Mouse (Mus musculus) midbrain, embryonic 15.5 days (tissue): Measurements from ENCODE around the gene Apoa2. TPM values are rescaled to one million over a fixed set of nuclear protein-coding genes. Genes with fewer than 3 reads are reported as not detected.

Source experiments
- ATAC-seq: fragments of 200-750 bp; cut with Nextera tagmentation; replicated peaks from 2 replicates; pipeline ENCODE4 v1.8.0; 2017; ENCODE audit warnings: moderate TSS enrichment
- H3K27ac ChIP-seq: fragments of 300-500 bp; sonication (generic); 2 replicates; pipeline ENCODE4 v1.5.1; 2015; ENCODE audit warnings: mild to moderate bottlenecking, inconsistent platforms
- H3K27me3 ChIP-seq: fragments of 300-500 bp; sonication (generic); replicated peaks from 2 replicates; pipeline ENCODE4 v1.6.1; 2015; ENCODE audit warnings: inconsistent platforms
- H3K36me3 ChIP-seq: fragments of 300-500 bp; sonication (generic); replicated peaks from 2 replicates; pipeline ENCODE4 v1.6.1; 2015; ENCODE audit warnings: inconsistent platforms
- H3K4me1 ChIP-seq: fragments of 300-500 bp; sonication (generic); 2 replicates; pipeline ENCODE4 v1.6.1; 2015; ENCODE audit warnings: inconsistent platforms
- H3K4me2 ChIP-seq: fragments of 300-500 bp; sonication (generic); 2 replicates; pipeline ENCODE4 v1.6.1; 2015; ENCODE audit warnings: inconsistent platforms, mild to moderate bottlenecking, moderate library complexity
- H3K4me3 ChIP-seq: fragments of 300-500 bp; sonication (generic); 2 replicates; pipeline ENCODE4 v1.5.1; 2015; ENCODE audit warnings: mild to moderate bottlenecking, inconsistent platforms
- H3K9ac ChIP-seq: fragments of 300-500 bp; sonication (generic); 2 replicates; pipeline ENCODE4 v1.6.1; 2015; ENCODE audit warnings: mild to moderate bottlenecking, inconsistent platforms
- H3K9me3 ChIP-seq: fragments of 300-500 bp; sonication (generic); 2 replicates; pipeline ENCODE4 v1.6.1; 2016; ENCODE audit warnings: inconsistent platforms
- WGBS: fragments of 180-500 bp; shearing (Covaris S2); methylation state at CpG from one replicate; pipeline ENCODE4 v1.1.7; 2015; ENCODE audit warnings: mixed read lengths; 5-methylcytosine and 5-hydroxymethylcytosine counted together
- polyA plus RNA-seq: library from polyadenylated mRNA; unstranded; fragments of >200 nt; fragmentation: Nextera tagmentation; extraction: Ambion mirVana; gene quantifications from 2 replicates; pipeline ENCODE4 v1.2.1, GENCODE M21; 2015

Gene Apoa2
- polyA plus RNA-seq, 1 experiment from 2014 or later: 3.4 TPM

DNA sequence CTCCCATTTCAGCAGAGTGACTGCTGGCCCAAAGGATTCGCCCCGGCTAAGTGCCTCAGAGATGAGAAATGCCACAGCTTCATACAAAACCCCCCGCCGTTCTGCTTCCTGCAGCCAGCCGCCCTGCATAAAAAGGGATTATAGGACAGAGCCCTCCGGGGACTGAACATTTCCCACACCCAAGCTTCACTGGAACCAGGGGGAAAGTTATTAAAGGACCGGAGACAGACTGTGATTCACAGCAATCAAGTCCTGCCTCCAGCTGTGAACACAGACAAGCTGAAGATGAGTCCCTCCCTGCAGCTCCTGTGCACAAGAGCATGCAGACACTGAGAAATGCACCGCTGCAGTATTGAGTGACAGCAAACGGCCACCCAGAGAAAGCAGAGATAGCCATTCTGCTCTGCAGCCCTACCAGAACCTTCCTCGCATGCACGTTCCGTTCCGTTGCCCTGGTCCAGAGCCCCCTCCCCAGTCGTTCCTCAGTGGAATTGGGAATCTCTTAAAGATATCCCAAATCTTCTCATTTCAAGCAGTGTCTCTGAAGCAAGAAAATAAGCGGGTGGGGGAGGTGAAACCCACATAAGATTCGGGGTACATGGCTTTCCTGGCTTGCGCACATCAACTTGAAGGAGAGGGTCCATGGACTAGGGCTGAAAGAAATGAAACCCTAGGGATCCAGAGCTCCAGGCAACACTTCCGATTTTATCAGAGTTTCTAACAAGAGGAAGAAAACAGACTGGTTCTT is 31.6 kb upstream of the Apoa2 start:
- H3K36me3 ChIP-seq: no peaks in the 10 kb centered on the region
- peaks cover 10% of the 10 kb centered on the region for H3K27me3 ChIP-seq
- H3K4me1 ChIP-seq: peaks cover 52% of the 10 kb centered on the region
- H3K27ac ChIP-seq: peak overlapping the region; percentile 55
- H3K9me3 ChIP-seq: no peaks in the 10 kb centered on the region
- H3K4me3 ChIP-seq: peak overlapping the region; percentile 29
- peak overlapping the region; percentile 86 for H3K4me2 ChIP-seq
- WGBS: 2% methylated on average over 18 of the region's 18 CpGs
- peak overlapping the region; percentile 25 for H3K9ac ChIP-seq
- ATAC-seq: peak; percentile 65

GRCm38 (mm10) chr1:171193911-171194830 is 30.7 kb upstream of the Apoa2 start:
- H3K36me3 ChIP-seq: no peaks in the 10 kb centered on the region
- H3K9me3 ChIP-seq: no peaks in the 10 kb centered on the region
- peak overlapping the region; percentile 25; the same call in 1 of the 2 replicates for H3K9ac ChIP-seq
- ATAC-seq: 0 out of 2 replicates have a peak, but pooled peaks have one; percentile 5
- H3K4me3 ChIP-seq: peak overlapping the region; percentile 29; the same call in 1 of the 2 replicates
- peaks cover 43% of the 10 kb centered on the region for H3K4me1 ChIP-seq
- peaks cover 10% of the 10 kb centered on the region for H3K27me3 ChIP-seq
- WGBS: 21% methylated on average over 11 of the region's 11 CpGs
- peak overlapping the region; percentile 86 for H3K4me2 ChIP-seq
- 0 out of 2 replicates have a peak overlapping the region, but pooled peaks have one; percentile 55 for H3K27ac ChIP-seq

DNA sequence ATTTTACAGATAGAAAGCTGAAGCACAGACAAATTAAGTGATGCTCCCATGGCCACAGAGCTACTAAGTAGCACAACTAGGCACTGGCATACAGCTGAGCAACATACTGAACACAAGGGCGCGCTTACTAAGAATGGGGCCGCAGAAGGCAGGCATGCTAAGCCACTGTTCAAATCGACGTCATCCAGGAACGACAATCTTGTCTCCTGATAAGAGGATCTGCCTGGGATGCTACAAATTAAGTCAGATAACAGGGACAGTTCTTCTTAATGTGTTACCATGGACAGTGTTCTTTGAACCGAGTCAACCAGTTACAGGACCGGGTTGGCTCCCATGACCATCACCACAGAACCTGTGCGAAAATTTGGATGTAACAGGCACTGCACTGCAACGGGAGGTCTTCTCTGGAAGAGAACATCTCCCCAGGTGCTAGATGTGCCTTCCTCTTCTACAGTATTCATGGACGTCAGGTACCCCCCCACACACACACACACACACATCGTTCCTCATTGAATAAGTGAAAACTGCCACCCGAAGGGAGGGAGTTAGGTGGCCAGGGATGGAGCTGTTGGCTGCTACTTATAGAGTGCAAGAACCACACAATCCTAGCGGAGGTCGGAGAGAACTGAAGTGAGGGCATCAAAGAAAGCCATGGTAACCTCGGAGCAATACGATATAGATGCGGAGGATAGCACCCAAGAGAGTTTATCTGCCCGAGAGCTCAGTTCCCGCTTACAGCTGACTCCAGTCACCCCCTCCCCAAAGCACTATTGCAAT is 29.6 kb upstream of the Apoa2 start:
- H3K9ac ChIP-seq: peak overlapping the region; percentile 36
- H3K4me2 ChIP-seq: peak overlapping the region; percentile 86
- H3K4me1 ChIP-seq: peaks cover 36% of the 10 kb centered on the region
- H3K4me3 ChIP-seq: peak overlapping the region; percentile 49
- ATAC-seq: peak; percentile 32
- no peaks in the 10 kb centered on the region for H3K36me3 ChIP-seq
- whole genome bisulfite sequencing: 4% methylated on average over 20 of the region's 20 CpGs
- no peaks in the 10 kb centered on the region for H3K9me3 ChIP-seq
- H3K27ac ChIP-seq: no peak overlapping the region
- H3K27me3 ChIP-seq: peaks cover 10% of the 10 kb centered on the region

DNA sequence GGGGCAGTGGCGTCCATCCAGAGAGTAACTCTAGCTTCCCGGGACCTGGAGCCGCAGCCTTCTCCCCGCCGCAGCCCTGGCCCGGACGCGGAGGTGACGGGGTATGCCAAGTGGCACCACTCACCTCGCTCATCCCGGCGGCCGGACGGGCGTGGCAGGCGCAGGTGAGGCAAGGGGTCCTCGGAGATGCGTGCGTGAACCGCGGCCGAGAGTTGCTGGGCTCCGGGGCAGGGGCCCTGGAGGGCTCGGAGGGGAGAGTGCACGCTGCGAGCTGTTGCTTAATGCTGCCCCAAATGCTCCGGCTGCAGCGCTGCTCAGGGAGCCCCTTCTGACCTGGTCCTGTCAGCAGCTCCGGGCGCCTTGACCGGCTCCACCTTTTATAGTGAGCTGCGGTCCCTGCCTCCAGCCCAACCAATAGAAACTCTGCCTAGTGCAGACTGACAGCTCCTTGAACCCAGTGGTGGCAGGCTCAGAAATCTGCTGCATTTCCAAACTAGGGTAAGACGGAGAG is 28.9 kb upstream of the Apoa2 start, which contains the start of gene Pcp4l1:
Gene Pcp4l1, minus strand, starts transcription at position 382 of the 511 bp plus-strand sequence.
- H3K4me2 ChIP-seq: peak within 1 kb of the TSS; percentile 86
- WGBS: under 1% methylated on average over 33 of the region's 33 CpGs
- H3K36me3 ChIP-seq: no peaks in the 10 kb centered on the region
- peaks cover 10% of the 10 kb centered on the region for H3K27me3 ChIP-seq
- H3K4me3 ChIP-seq: peak within 1 kb of the TSS; percentile 49
- peak; percentile 88 for ATAC-seq
- H3K27ac ChIP-seq: no peak within 1 kb of the TSS
- peak within 1 kb of the TSS; percentile 36 for H3K9ac ChIP-seq
- H3K9me3 ChIP-seq: no peaks in the 10 kb centered on the region
- peaks cover 36% of the 10 kb centered on the region for H3K4me1 ChIP-seq

GRCm38 (mm10) chr1:171199532-171199931 is 25.3 kb upstream of the Apoa2 start:
- H3K9ac ChIP-seq: no peak overlapping the region
- 50% methylated on average over 1 of the region's 1 CpGs for whole genome bisulfite sequencing
- H3K9me3 ChIP-seq: no peaks in the 10 kb centered on the region
- H3K4me3 ChIP-seq: no peak overlapping the region
- no peaks in the 10 kb centered on the region for H3K36me3 ChIP-seq
- H3K27ac ChIP-seq: no peak overlapping the region
- H3K4me2 ChIP-seq: no peak overlapping the region
- ATAC-seq: no peak
- H3K27me3 ChIP-seq: peaks cover 5% of the 10 kb centered on the region; the same call in 1 of the 2 replicates
- H3K4me1 ChIP-seq: peaks cover 16% of the 10 kb centered on the region

DNA sequence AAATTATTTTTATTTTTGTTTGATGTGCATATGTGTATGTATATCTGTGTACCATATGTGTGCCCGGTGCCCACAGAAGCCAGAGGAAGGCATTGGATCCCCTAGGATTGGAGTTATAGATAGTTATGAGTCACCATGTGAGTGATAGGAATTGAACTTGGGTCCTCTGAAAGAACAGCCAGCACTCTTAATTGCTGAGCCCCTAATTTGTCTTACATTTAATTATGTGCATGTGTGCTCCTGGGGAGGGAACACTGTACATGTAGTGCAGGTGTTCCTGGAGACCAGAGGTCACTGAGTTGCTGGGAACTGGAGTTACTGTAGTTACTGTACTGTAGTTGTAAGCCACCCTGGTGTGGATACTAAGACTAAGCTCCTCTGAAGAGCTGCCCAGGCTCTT is 24.1 kb upstream of the Apoa2 start:
- Histone ChIP-seq H3K9me3 (no peaks in the 10 kb centered on the region), H3K4me1 (peaks cover 5% of the 10 kb centered on the region), H3K27me3 (no peaks in the 10 kb centered on the region), H3K4me3 (no peak overlapping the region), H3K36me3 (no peaks in the 10 kb centered on the region), H3K4me2 (no peak overlapping the region), H3K27ac (no peak overlapping the region), H3K9ac (no peak overlapping the region)
- no peak for ATAC-seq
- WGBS: 100% methylated on average over 1 of the region's 1 CpGs

GRCm38 (mm10) chr1:171203471-171204248 is 21.2 kb upstream of the Apoa2 start:
- ATAC-seq: no peak
- H3K27ac ChIP-seq: no peak overlapping the region
- WGBS: 52% methylated on average over 10 of the region's 11 CpGs
- no peak overlapping the region for H3K4me2 ChIP-seq
- H3K27me3 ChIP-seq: no peaks in the 10 kb centered on the region
- H3K9ac ChIP-seq: no peak overlapping the region
- H3K4me1 ChIP-seq: no peaks in the 10 kb centered on the region
- no peaks in the 10 kb centered on the region for H3K36me3 ChIP-seq
- H3K4me3 ChIP-seq: no peak overlapping the region
- no peaks in the 10 kb centered on the region for H3K9me3 ChIP-seq

DNA sequence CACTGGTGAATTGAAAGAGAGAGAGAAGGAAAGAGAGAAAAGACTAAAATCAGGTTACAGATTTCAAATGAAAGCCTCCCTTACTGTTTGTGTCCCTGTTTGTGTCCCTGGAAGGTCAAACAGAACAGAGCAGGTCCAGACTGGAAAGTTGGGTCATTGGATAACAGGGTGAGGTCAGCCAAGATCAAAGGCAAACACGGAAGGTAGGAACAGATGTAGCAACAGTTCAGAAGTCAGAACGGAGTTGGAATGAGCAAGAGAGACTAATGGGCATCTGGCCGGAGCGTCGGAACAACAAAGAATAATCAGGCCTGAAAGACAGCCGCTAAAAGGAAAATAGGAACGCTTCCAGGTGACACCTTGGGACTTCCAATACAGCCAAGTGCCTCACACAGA is 20.6 kb upstream of the Apoa2 start:
- Histone ChIP-seq H3K9me3 (no peaks in the 10 kb centered on the region), H3K4me3 (no peak overlapping the region), H3K4me1 (no peaks in the 10 kb centered on the region), H3K27me3 (no peaks in the 10 kb centered on the region), H3K4me2 (no peak overlapping the region), H3K27ac (no peak overlapping the region), H3K9ac (no peak overlapping the region), H3K36me3 (no peaks in the 10 kb centered on the region)
- 62% methylated on average over 7 of the region's 7 CpGs for WGBS
- no peak for ATAC-seq

- no peaks in the 10 kb centered on the region for H3K4me1 ChIP-seq
- H3K4me3 ChIP-seq: no peak overlapping the region
- no peaks in the 10 kb centered on the region for H3K9me3 ChIP-seq
- H3K27me3 ChIP-seq: no peaks in the 10 kb centered on the region
- H3K4me2 ChIP-seq: no peak overlapping the region
- no peaks in the 10 kb centered on the region for H3K36me3 ChIP-seq
- no peak overlapping the region for H3K27ac ChIP-seq
- 60% methylated on average over 6 of the region's 6 CpGs for WGBS
- H3K9ac ChIP-seq: no peak overlapping the region
- ATAC-seq: no peak
Observed at GRCm38 (mm10) chr1:171205704-171206493, 19.0 kb upstream of the Apoa2 start.

- Histone ChIP-seq H3K27ac (no peak overlapping the region), H3K4me1 (no peaks in the 10 kb centered on the region), H3K27me3 (no peaks in the 10 kb centered on the region), H3K9ac (no peak overlapping the region), H3K36me3 (no peaks in the 10 kb centered on the region), H3K4me3 (no peak overlapping the region), H3K9me3 (no peaks in the 10 kb centered on the region), H3K4me2 (no peak overlapping the region)
- 16% methylated on average over 4 of the region's 4 CpGs for WGBS
- no peak for ATAC-seq
Observed at GRCm38 (mm10) chr1:171209409-171209808, 15.4 kb upstream of the Apoa2 start.
